Mouse (Mus musculus): ENCODE data around the gene Sucnr1. TPM values are rescaled to one million over a fixed set of nuclear protein-coding genes. Genes with fewer than 3 reads are reported as not detected.
"Not testable (repeated sequence)": the region's sequence is repeated elsewhere in the genome, so short reads cannot be mapped to it uniquely, and the experiment has no call there.

Gene Sucnr1
- total RNA-seq (2021): not detected

DNA sequence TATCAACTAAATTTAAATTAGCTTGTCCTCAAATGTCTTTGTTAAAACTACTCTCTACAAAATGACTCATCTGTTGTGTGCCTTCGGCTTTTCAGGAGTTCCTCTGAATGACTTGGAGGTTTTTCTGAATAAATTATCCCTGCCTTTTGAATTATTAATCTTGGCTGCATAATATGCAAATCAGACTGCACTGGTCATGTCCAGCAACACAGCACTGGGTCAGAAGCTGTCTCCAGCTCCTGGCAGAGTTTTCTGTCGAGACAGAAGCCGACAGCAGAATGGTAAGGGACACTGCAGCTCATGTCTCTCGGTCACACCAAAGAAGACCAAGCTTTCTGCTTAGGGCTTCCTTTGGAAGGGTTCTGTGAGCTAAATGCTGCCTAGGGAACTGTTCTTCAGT is at the start of gene Sucnr1:
Gene Sucnr1 (plus strand): TSS at position 222 of the 400 bp plus-strand sequence.
- intact Hi-C loops (cut with DNase I): no loop called here
- peak in 1 of 2 experiments; percentile 33 for DNase-seq (ENCODE audit: low spot score in 2 of 2)

DNA sequence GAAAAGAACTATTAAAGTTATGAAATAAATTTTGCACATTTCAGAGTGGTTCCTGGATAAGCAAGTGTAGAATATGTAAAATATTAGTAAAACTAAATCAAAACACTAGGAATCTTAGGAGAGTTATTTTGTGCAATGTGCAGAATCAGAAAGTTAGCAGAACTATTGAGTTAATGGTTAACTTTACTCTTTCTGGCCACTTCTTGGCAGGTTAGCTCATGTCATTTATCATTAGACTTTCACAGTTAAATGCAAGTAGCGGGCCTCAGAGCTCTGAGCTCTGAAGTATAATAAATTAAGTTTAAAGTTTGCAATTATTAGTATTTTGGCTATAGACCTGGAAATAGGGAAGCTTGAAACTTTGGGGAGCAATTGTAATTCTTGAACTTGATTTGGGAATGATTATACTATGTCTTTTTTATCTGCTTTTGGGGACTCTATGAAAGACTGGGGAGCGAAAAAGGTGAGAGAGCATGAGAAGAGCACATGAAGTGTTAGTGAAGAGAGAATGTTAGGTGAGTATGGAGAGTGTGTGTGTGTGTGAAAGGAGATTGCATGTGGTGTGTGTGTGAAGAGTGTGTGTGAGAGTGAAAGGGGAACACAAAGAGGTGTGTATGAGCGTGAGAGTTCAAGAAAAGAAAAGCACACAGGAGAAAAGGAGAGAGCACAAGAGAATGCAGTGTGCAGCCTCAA is 35.3 kb upstream of the Sucnr1 start:
- no peak for DNase-seq (ENCODE audit: low spot score in 2 of 2)
- intact Hi-C loops (cut with DNase I): no loop called here

DNA sequence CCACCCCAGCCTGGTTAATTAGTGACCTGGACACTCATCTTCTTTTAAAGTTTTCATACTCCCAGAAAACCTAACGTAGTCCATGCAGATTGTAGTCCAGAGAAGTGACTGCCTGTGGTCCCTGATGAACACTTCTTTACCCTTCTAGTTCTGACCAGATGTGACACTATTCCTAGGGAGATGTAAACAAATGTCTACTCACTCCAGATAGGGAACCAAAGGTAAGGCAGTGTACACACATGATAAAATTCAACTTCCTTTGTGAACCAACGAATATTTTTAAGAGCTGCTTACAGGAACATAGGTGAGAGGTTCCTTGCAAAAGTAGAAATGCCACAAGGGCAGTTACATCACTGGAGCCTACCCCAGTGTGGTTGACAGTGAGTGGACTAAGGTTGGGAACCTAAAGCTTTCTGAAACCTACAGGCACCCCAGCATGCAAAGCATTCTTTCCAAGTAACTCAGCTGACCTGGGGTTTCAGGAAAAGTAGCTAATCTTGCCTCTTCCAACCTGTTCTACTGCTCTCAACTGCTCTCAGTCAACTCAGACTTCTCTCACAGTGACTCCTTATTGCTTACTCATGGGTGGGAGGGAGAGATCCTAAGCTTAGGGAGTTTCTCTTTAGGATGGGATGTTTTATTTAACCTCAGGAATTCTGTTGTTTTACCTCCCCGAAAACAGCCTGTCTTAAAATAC is 28.3 kb upstream of the Sucnr1 start:
- intact Hi-C loops (cut with DNase I): loop anchor here (2.0 to 10.0 kb wide), 2 partner anchors 183 to 739 kb away; no protein-coding TSS in a partner anchor
- DNase-seq (ENCODE audit: low spot score in 2 of 2): no peak

DNA sequence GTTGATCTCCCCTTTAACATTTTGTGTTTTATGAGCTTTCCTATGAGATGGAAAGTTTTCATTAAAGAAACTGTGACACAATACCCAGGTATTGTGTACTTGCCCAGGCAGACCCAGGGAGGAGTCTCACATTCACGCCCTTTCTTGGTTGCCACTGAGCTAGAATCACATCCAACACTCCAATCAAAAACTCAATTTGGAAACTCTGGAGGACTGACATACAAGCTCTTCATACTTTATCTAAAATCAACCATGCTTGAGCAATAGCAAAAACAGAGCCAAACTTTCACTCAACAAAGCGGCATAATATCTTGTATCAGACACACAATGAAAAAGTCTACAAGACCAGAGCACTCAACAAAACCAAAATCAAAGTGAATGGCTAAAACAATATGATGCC is 27.7 kb upstream of the Sucnr1 start:
- intact Hi-C loops (cut with DNase I): loop anchor here (2.0 to 10.0 kb wide), 2 partner anchors 183 to 739 kb away; no protein-coding TSS in a partner anchor
- no peak for DNase-seq (ENCODE audit: low spot score in 2 of 2)

DNA sequence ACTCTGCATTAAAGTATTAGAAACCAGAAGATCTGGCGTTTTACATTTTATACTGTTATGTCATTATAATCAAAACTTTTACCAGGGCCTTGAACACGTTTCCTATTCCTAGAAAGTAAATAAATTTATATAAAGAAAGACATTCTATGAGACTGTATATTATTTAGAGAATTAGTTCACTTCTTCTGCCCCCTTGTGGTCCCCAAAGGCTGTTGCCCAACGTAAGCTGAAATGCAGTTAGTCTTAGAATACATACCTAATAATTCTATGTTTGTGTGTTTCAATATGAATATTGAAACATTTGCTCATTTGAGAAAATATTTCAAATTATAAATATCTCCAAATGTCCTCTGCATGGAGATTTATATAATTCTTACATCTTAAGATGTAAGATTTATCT is 25.2 kb upstream of the Sucnr1 start:
- intact Hi-C loops (cut with DNase I): loop anchor here (10.0 kb wide), 1 partner anchor 742 kb away; no protein-coding TSS in a partner anchor
- peak in 1 of 2 experiments; percentile 29 for DNase-seq (ENCODE audit: low spot score in 2 of 2)

DNA sequence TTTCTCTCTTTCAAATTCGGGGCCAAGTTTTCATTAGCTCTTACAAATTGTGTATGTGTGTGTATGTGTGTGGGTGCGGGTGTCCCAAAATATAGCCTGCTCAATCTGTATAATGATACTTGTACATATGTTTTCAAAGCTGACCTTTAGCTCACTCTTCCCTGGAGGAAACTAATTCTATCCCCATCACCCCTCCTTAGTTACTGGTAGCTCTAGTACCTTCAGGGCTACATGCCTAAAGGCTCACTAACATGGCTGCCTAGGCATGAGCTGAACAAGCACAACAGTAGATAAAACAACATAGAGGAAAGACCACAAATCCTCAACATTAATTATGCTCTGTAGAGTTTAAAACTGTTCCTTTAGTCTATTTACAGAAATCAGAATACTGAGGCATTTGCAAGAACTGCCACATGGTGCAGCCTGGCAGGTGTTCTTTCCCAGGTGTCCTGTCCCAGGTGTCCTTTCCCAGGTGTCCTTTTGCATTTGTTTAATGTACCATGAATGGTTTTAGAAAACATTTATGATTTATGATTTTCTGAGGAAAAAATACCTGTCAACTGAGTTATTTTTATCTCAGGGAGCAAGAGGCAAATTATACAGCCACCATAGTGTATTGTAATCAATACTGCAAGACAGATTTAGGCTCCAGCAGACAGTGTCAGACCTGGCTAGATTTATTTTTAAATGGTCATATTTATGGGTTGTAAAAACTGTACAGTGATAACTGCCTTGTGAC is 24.4 kb upstream of the Sucnr1 start:
- intact Hi-C loops (cut with DNase I): loop anchor here (10.0 kb wide), 1 partner anchor 742 kb away; no protein-coding TSS in a partner anchor
- DNase-seq (ENCODE audit: low spot score in 2 of 2): no peak

DNA sequence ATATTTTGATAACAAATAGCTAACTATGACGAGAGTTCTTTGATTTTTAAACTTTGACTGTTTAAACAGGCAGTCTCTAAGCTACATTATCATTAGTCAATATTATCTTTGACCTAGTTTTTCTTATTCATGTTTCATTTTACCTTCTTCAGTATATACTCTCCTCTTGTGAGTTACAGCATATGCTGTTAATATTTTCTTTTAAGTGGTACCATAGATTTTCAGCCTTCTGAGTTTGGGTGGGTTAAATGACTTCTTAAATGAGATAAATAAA is 23.9 kb upstream of the Sucnr1 start:
- intact Hi-C loops (cut with DNase I): loop anchor here (10.0 kb wide), 1 partner anchor 743 kb away; no protein-coding TSS in a partner anchor
- no peak for DNase-seq (ENCODE audit: low spot score in 2 of 2)

DNA sequence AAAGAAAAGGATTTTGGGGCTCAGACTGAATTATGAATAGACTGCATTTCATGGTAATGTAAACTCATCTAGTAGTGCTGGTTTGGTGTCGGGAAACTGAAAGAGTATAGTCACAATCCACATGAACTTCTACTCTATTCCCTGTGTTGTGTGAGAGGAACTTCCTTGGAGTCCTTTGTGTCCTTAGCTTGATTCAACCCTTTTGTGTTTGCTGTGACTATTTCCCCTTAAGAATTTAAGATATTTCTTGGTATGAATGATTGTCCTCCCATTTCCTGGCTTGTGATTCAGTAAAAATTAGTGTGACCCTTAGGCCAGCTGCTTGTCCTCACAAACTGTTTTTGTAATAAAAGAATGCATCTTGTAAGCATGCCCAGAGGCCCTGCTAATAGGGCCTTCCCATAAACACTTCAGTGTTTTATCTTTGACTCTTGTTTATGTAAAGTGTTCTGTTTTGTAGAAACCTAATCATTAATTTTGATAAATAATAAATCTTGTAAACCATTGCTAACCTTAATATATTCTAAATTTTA is 2.7 kb upstream of the Sucnr1 start:
- DNase-seq (ENCODE audit: low spot score in 2 of 2): no peak
- intact Hi-C loops (cut with DNase I): no loop called here

DNA sequence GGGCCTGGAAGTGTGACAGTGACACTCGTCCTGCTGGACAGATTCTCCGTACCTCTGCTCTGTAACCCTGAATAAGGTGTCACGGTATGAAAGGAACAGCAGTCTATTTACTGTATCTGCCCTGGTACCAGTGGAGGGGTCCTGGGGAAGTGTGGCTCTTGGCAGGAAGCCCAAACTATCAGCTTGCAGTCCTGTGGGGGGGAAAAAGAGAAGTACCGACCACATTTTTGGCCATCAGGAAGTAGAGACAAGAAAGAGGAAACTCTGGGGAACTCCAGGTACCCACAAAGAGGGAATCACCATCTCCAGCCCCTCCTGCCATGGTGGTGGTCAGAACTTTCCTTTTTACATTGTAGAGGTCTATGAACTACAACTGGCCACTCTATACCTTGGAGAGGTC is 1.1 kb upstream of the Sucnr1 start:
- intact Hi-C loops (cut with DNase I): no loop called here
- peak; percentile 10 to 16 for DNase-seq (ENCODE audit: low spot score in 2 of 2)

DNA sequence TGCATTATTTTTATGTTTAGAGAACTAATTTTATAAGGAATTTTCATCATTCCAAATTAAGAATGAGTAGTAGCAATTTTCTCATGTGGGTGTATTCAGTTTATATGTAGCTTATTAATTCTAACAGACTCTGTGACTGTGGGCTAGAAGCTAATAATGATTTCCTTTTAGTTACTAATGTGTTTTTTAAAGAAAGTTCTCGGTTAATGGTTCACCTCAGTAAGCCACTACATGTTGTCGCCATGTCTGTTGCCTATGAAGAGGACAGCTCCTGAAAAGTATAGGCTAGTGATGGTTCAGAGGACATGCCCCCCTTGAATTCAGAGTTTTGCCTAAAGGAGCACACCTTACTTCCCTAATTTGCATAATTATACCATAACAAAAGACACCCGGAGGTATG is 1.1 kb downstream of the Sucnr1 start:
- intact Hi-C loops (cut with DNase I): no loop called here
- no peak for DNase-seq (ENCODE audit: low spot score in 2 of 2)

DNA sequence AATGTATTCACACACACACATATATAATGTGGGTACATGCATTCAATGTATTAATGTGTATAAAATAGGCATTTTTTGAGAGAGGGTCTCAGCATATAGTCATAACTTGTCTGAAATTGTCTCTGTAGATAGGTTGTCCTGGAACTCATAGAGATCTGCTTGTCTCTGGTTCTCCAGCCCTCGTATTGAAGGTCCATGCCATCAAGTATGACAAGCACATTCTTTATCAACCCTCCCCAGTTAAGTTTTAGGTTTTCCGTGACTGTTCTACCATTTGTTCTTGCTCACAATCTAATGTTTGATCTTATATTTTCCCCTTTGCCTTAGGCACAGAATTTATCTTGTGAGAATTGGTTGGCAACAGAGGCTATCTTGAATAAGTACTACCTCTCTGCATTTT is 4.1 kb downstream of the Sucnr1 start:
- DNase-seq (ENCODE audit: low spot score in 2 of 2): no peak
- intact Hi-C loops (cut with DNase I): no loop called here

DNA sequence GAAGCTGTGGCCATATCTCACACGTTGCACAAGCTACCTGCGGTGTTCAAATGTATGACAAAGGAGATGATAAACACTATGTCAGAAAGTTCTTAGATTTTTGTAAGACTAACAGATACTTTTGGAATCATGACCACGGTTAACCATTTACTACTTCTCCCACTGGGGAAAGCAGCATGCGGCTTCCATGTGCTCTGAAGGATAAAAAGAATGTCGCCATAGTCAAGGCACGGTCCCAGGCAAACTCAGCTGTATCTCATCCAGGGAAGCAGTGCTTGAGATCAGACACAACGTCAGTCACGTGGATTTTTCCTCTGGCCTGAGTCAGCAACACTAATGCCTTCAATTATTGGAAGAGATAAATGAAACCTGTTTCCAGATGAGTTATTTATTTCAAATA is 9.7 kb downstream of the Sucnr1 start:
- DNase-seq (ENCODE audit: low spot score in 2 of 2): no peak
- intact Hi-C loops (cut with DNase I): no loop called here

DNA sequence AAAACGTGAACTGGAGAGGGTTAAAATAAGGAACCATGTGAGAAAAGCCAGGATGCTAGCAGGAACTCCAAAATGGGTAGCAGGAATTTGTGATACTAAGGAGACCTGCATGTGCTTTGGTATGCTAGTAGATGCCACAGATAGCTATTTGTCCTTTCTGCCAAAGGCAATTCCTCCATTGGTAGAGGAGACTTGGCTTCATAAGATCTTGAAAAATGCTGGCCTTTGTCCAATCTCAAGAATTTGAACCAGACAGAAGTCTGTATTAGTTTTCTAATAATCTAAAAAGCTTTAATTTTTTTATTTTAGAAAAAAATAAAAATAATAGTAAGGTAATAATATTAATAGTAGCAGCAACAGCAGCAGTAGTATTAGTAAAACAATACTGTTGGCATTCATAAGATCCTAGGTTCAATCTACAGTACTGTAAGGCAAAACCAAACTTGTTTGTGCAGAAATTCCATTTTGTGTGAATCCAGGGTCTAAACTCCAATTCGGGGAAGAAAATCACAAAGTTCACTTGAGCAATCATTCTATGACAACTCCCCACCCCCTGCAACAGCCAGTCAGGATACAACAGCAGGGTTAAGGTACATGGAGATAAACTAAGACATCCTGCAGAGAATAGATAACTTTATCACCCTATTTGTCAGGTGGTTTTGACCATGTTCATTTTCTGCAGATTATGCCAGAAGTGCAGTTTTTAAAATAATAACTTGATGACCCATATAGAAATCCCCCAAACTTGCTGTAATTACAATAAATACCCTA is 12.9 kb downstream of the Sucnr1 start:
- intact Hi-C loops (cut with DNase I): no loop called here
- no peak for DNase-seq (ENCODE audit: low spot score in 2 of 2)

DNA sequence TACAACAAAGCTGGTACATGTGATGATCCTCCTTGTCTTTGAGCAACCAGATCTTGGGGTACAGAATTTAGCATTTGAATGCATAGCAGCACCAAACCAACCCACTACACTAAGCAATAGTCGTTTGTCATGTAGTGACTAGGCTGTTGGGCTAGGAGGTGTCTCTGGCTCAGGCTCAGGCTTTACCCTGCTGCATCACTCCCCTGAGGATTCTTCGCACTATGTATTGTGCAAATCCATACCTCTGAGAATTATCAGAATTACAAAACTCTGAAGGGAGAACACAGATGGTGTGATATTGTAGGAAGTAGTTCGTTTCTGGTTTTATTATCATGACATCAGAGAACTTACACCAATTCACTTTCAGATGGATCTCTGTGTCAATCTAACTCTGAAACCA is 15.3 kb downstream of the Sucnr1 start:
- intact Hi-C loops (cut with DNase I): no loop called here

DNA sequence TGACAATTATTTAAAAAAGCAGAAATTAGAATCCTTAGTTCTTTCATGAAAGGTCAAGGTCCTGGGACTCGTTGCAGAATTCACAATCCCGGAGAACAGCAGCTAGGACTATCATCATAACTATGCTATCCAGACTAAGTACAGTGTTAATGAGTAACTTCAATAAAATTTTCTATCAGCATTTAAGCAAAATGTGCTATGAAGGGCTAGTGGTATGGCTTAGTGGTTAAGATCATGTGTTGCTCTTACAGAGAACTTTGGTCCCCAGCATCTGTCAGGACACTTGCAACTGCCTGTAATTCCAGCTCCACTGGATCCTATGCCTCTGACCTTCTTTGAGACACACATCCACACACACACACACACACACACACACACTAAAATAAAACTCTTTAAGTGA is 15.8 kb downstream of the Sucnr1 start:
- no peak for DNase-seq (ENCODE audit: low spot score in 2 of 2)
- intact Hi-C loops (cut with DNase I): no loop called here

More for the DNA sequence above, 15.3 kb downstream of the Sucnr1 start:
- no peak for DNase-seq (ENCODE audit: low spot score in 2 of 2)

DNA sequence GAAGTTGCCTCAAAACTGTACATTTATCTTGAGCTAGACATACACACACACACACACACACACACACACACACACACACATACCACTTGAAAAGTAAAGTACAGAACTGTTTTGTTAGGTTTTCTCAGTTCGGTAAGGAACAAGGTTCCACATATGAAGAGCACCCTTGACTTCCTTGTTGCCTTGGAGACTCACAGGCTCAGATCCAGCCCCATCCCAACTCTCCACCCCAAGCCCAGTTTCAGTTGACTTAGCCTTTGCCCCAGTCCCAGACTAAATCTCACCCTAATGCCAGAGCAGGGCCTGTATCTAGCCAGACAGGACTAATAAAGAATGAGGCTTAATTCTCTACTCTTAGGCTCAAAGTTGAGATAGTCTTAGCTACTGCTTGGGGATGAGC is 16.9 kb downstream of the Sucnr1 start:
- intact Hi-C loops (cut with DNase I): no loop called here
- no peak for DNase-seq (ENCODE audit: low spot score in 2 of 2)

DNA sequence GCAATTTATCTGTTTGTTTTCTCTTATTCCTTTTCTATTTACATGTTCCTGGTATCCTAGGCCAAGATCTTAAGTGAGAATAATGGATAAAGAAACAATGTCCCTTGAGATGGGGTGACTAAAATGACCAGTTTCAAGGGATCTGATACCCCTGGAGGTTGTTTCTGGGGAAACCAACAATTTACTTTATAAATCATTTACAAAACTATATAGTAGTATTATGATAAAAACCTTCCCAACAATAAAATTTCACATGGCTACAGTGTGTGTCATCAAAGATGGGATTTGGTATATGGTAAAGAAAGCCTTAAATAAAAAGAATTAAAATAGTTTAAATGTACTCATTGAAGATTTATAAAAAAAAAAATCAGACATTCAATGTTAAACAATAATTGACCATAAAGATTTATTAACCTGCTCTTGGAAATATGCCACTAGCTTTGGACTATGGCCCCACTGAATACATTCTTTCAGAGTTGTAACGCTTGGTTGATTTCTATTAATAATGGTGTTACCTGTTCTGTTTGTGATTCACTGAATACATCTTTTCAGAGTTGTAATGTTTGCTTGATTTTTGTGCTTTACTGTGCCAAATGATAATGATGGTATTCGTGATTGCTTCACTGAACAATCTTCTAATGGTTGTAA is 22.9 kb downstream of the Sucnr1 start:
- no peak for DNase-seq (ENCODE audit: low spot score in 2 of 2)
- intact Hi-C loops (cut with DNase I): no loop called here

DNA sequence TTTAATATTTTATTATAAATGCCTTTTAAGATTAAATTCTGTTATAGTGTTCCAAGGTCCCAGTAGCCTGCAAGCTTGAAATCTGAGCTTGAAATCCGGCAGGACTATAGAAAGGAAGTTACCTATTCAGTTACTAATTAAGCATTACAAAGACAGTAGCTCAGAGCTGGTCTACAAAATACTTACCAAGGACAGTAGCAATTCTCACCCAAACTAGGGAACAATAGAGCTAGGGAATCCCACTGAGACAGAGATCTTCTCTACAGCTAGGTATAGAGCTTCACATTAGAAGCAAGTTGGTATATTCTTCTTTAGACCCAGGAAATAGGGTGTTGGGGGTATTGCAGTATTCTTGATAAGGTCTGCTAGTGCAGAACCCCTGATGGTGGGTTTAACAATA is 24.8 kb downstream of the Sucnr1 start:
- intact Hi-C loops (cut with DNase I); DNase-seq (ENCODE audit: low spot score in 2 of 2): not testable (repeated sequence)

DNA sequence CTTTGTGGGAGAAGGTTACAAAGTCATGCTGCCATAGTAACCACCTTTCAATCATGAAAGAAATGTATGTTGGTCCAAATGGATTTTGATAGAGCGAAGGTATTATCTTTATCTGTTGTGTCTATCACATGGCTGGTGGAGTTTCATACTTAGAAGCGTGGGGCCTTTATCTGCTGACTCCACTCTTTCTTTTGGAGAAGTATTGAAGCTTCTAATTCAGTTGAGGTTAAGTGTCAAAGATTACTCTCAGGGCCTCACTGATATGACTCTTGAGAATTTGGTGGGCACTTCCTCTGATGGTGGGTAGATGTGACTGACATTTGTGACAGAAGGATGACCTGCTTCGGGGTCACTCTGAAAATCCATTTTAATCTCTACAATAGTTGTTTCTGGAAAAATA is 26.1 kb downstream of the Sucnr1 start:
- intact Hi-C loops (cut with DNase I): no loop called here
- DNase-seq (ENCODE audit: low spot score in 2 of 2): no peak
